Mouse (Mus musculus) testis, adult 10 weeks (tissue): Measurements from ENCODE around the gene Lgals4. TPM values are rescaled to one million over a fixed set of nuclear protein-coding genes. Genes with fewer than 3 reads are reported as not detected.

Experiments
- polyA plus RNA-seq: library from polyadenylated mRNA; stranded (reverse); fragments of 350-450 nt; fragmentation: Illumina TruSeq; extraction: RNeasy Lipid Tissue Mini Kit (QIAGEN cat#74804); gene quantifications from one replicate; pipeline ENCODE4 v1.2.3, GENCODE M21; 2014; ENCODE audit warnings: low read depth, low replicate concordance

Gene Lgals4
- polyA plus RNA-seq: 2.7 TPM

GRCm38 (mm10) chr7:28833723-28834347, at the start of gene Lgals4:
Gene Lgals4 (plus strand): TSS chr7:28833854.

GRCm38 (mm10) chr7:28788307-28789195, 45.1 kb upstream of the Lgals4 start, which contains the start of gene Rinl:
Gene Rinl (plus strand): TSS chr7:28788969.

GRCm38 (mm10) chr7:28808221-28808941, 25.3 kb upstream of the Lgals4 start, which contains the start of gene Hnrnpl:
Gene Hnrnpl (plus strand): TSS chr7:28808541.

GRCm38 (mm10) chr7:28824941-28825685, 8.5 kb upstream of the Lgals4 start, which contains the start of gene Ech1:
Gene Ech1 (plus strand): TSS chr7:28825217.

GRCm38 (mm10) chr7:28863540-28863939, 29.9 kb downstream of the Lgals4 start, which contains the start of gene Lgals7:
Gene Lgals7 (plus strand): TSS chr7:28863853.

GRCm38 (mm10) chr7:28881199-28881598, 47.5 kb downstream of the Lgals4 start, which contains the start of gene Capn12:
Gene Capn12 (plus strand): TSS chr7:28881422.

Other genes starting within 250 kb of the Lgals4 start
- gene Samd4b, start 235.7 kb upstream of the Lgals4 start, polyA plus RNA-seq: 18.7 TPM
- gene Pak4, start 235.7 kb upstream of the Lgals4 start, polyA plus RNA-seq: 1.6 TPM
- 0.17 TPM for gene Acp7, start 202.5 kb upstream of the Lgals4 start, polyA plus RNA-seq
- 2.9 TPM for gene Fbxo27, start 141.0 kb upstream of the Lgals4 start, polyA plus RNA-seq
- gene Fbxo17, start 117.0 kb upstream of the Lgals4 start, polyA plus RNA-seq: 3.1 TPM
- 15.1 TPM for gene Mrps12, start 92.0 kb upstream of the Lgals4 start, polyA plus RNA-seq
- gene Sars2, start 91.9 kb upstream of the Lgals4 start, polyA plus RNA-seq: 0.18 TPM
- gene Ccer2, start 77.7 kb upstream of the Lgals4 start, polyA plus RNA-seq: not detected
- 29.9 TPM for gene Sirt2, start 67.1 kb upstream of the Lgals4 start, polyA plus RNA-seq
- gene Nfkbib, start 66.3 kb upstream of the Lgals4 start, polyA plus RNA-seq: 2.9 TPM
- 0.66 TPM for gene Rinl, start 44.9 kb upstream of the Lgals4 start, polyA plus RNA-seq
- gene Hnrnpl, start 25.3 kb upstream of the Lgals4 start, polyA plus RNA-seq: 205 TPM
- 14.1 TPM for gene Ech1, start 8.6 kb upstream of the Lgals4 start, polyA plus RNA-seq
- not detected for gene Lgals7, start 30.0 kb downstream of the Lgals4 start, polyA plus RNA-seq
- gene Capn12, start 47.6 kb downstream of the Lgals4 start, polyA plus RNA-seq: not detected
- 5.4 TPM for gene Actn4, start 128.5 kb downstream of the Lgals4 start, polyA plus RNA-seq
- 19.4 TPM for gene Eif3k, start 148.0 kb downstream of the Lgals4 start, polyA plus RNA-seq
- 0.78 TPM for gene Map4k1, start 148.2 kb downstream of the Lgals4 start, polyA plus RNA-seq